Mouse (Mus musculus) limb, embryonic 10.5 days (tissue): ENCODE measurements at regions not wholly inside any gene's neighbourhood (a gene's known extent, or its start where the extent isn't known, plus 50 kb on each side); places are given as distances from the start of the nearest gene placed in this dataset.

Source experiments
- DNase-seq: peaks from one replicate; pipeline ENCODE4 v3.0.0-alpha.2; 2017; ENCODE audit warnings: low spot score
- H3K27ac ChIP-seq: fragments of 300-500 bp; sonication (generic); 2 replicates; pipeline ENCODE4 v1.5.1; 2016; ENCODE audit warnings: mild to moderate bottlenecking
- H3K27me3 ChIP-seq: fragments of 300-500 bp; sonication (generic); 2 replicates; pipeline ENCODE4 v1.6.1; 2016; ENCODE audit warnings: low read depth, mild to moderate bottlenecking; ENCODE audit not compliant: poor library complexity, severe bottlenecking
- H3K36me3 ChIP-seq: fragments of 300-500 bp; sonication (generic); 2 replicates; pipeline ENCODE4 v1.6.1; 2016; ENCODE audit warnings: mild to moderate bottlenecking, moderate library complexity
- H3K4me1 ChIP-seq: fragments of 300-500 bp; sonication (generic); 2 replicates; pipeline ENCODE4 v1.6.1; 2016
- H3K4me3 ChIP-seq: fragments of 300-500 bp; sonication (generic); 2 replicates; pipeline ENCODE4 v1.5.1; 2016; ENCODE audit warnings: mild to moderate bottlenecking, moderate library complexity
- H3K9me3 ChIP-seq: fragments of 300-500 bp; sonication (generic); replicated peaks from 2 replicates; pipeline ENCODE4 v1.6.1; 2016; ENCODE audit warnings: mild to moderate bottlenecking
- WGBS: fragments of 180-500 bp; shearing (Covaris S2); methylation state at CpG from one replicate; pipeline ENCODE4 v1.1.7; 2016; 5-methylcytosine and 5-hydroxymethylcytosine counted together

GRCm38 (mm10) chr1:73113137-73113536, 97.4 kb upstream of the Tnp1 start:
- H3K9me3 ChIP-seq: no peaks in the 10 kb centered on the region
- no peak overlapping the region for H3K27ac ChIP-seq
- H3K36me3 ChIP-seq: no peaks in the 10 kb centered on the region
- no peak overlapping the region for H3K4me3 ChIP-seq
- 90% methylated on average over 6 of the region's 6 CpGs for WGBS
- H3K4me1 ChIP-seq: peaks cover 8% of the 10 kb centered on the region
- no peaks in the 10 kb centered on the region for H3K27me3 ChIP-seq
- DNase-seq: no peak

- no peak for DNase-seq
- Histone ChIP-seq H3K4me3 (no peak overlapping the region), H3K27ac (no peak overlapping the region), H3K4me1 (peaks cover 8% of the 10 kb centered on the region), H3K9me3 (no peaks in the 10 kb centered on the region), H3K36me3 (no peaks in the 10 kb centered on the region), H3K27me3 (no peaks in the 10 kb centered on the region)
- WGBS: 89% methylated on average over 3 of the region's 3 CpGs
Observed at GRCm38 (mm10) chr1:73112711-73113110, 97.0 kb upstream of the Tnp1 start.

DNA sequence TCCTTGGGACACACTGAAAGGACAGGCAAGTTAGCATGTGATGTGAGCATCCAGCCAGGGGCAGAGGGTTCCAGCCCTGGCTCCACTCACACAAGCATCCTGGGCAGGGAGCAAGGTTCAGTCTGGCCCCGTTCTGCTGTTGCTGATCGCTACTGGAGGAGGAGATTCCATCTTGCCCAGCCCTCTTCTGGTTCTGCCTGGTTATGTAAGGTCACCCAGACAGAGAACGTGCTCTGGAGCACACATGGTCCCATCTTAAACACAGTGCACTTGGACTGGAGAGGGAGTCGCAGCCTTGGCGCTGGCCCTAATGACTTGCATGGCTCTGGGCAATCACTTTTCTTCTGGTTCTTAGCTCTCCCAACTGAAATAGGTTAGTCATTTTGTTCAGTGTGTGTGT, 96.2 kb upstream of the Tnp1 start:
- WGBS: 94% methylated on average over 5 of the region's 5 CpGs
- no peak for DNase-seq
- Histone ChIP-seq H3K36me3 (no peaks in the 10 kb centered on the region), H3K27me3 (no peaks in the 10 kb centered on the region), H3K9me3 (no peaks in the 10 kb centered on the region), H3K4me1 (peaks cover 6% of the 10 kb centered on the region), H3K4me3 (no peak overlapping the region), H3K27ac (no peak overlapping the region)

GRCm38 (mm10) chr1:73105856-73106463, 90.3 kb upstream of the Tnp1 start:
- H3K27me3 ChIP-seq: no peaks in the 10 kb centered on the region
- WGBS: 82% methylated on average over 4 of the region's 4 CpGs
- no peaks in the 10 kb centered on the region for H3K9me3 ChIP-seq
- no peaks in the 10 kb centered on the region for H3K4me1 ChIP-seq
- no peaks in the 10 kb centered on the region for H3K36me3 ChIP-seq
- DNase-seq: no peak
- no peak overlapping the region for H3K4me3 ChIP-seq
- H3K27ac ChIP-seq: no peak overlapping the region

GRCm38 (mm10) chr1:73097645-73098440, 82.1 kb upstream of the Tnp1 start:
- DNase-seq: no peak
- Histone ChIP-seq H3K27me3 (no peaks in the 10 kb centered on the region), H3K4me3 (no peak overlapping the region), H3K9me3 (no peaks in the 10 kb centered on the region), H3K36me3 (no peaks in the 10 kb centered on the region), H3K27ac (no peak overlapping the region), H3K4me1 (no peaks in the 10 kb centered on the region)
- WGBS: 86% methylated on average over 6 of the region's 6 CpGs

- Histone ChIP-seq H3K27me3 (no peaks in the 10 kb centered on the region), H3K4me3 (no peak overlapping the region), H3K4me1 (peaks cover 24% of the 10 kb centered on the region), H3K27ac (0 out of 2 replicates have a peak overlapping the region, but pooled peaks have one; percentile 58), H3K36me3 (no peaks in the 10 kb centered on the region), H3K9me3 (no peaks in the 10 kb centered on the region)
- WGBS: 28% methylated on average over 3 of the region's 3 CpGs
- DNase-seq: no peak
Observed at GRCm38 (mm10) chr1:73089636-73090035, 73.9 kb upstream of the Tnp1 start.

DNA sequence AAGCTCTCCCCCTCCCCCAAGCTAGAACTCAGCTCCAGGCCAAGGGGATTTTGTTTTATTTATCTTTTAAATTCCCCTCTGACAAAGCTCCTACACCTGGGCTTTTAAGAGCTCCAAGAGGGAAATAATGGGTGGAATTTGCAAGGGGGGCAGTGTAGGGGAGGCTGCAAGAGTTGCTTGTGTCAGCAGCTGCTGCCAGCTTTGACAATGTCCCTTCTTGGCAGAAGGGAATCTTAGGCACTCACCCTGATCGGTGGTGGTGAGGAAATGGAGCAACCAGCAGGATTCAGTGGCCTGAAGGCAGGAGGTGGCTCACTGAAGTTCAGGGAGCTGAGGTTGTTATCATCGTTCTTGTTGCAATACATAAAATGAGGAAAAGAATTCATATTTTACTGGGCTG, 72.8 kb upstream of the Tnp1 start:
- DNase-seq: no peak
- no peaks in the 10 kb centered on the region for H3K36me3 ChIP-seq
- WGBS: 42% methylated on average over 2 of the region's 2 CpGs
- H3K9me3 ChIP-seq: no peaks in the 10 kb centered on the region
- H3K4me1 ChIP-seq: peaks cover 30% of the 10 kb centered on the region
- H3K27me3 ChIP-seq: no peaks in the 10 kb centered on the region
- H3K27ac ChIP-seq: no peak overlapping the region
- H3K4me3 ChIP-seq: no peak overlapping the region

- Histone ChIP-seq H3K9me3 (no peaks in the 10 kb centered on the region), H3K27ac (no peak overlapping the region), H3K36me3 (no peaks in the 10 kb centered on the region), H3K27me3 (no peaks in the 10 kb centered on the region), H3K4me3 (no peak overlapping the region), H3K4me1 (peaks cover 28% of the 10 kb centered on the region)
- 43% methylated on average over 2 of the region's 2 CpGs for WGBS
- no peak for DNase-seq
Observed at GRCm38 (mm10) chr1:73084946-73085345, 69.2 kb upstream of the Tnp1 start.

- 70% methylated on average over 3 of the region's 3 CpGs for WGBS
- Histone ChIP-seq H3K9me3 (no peaks in the 10 kb centered on the region), H3K4me1 (peaks cover 17% of the 10 kb centered on the region), H3K36me3 (no peaks in the 10 kb centered on the region), H3K4me3 (no peak overlapping the region), H3K27ac (no peak overlapping the region), H3K27me3 (no peaks in the 10 kb centered on the region)
- DNase-seq: no peak
Observed at GRCm38 (mm10) chr1:73083396-73083795, 67.7 kb upstream of the Tnp1 start.

DNA sequence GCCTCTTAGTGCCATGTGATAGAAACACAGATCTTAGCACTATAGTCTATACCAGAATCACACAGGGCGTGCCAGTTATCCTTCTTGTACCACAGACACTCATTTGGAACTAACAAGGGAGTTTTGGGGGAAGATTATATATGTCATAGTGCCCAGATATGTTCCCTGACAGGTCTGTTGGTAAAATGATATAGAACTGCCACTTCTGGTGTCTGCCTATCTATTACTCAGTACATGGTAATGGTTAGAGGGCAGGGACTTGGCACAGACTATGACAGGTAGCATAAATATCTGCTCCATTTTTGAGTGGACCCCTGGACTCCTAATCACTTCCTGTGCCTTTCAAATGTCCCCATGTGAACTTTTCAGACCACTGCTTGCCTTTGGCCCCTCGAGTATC, 63.8 kb upstream of the Tnp1 start:
- 88% methylated on average over 2 of the region's 2 CpGs for WGBS
- H3K9me3 ChIP-seq: no peaks in the 10 kb centered on the region
- DNase-seq: no peak
- H3K36me3 ChIP-seq: no peaks in the 10 kb centered on the region
- no peak overlapping the region for H3K27ac ChIP-seq
- H3K4me1 ChIP-seq: peaks cover 8% of the 10 kb centered on the region
- H3K27me3 ChIP-seq: peaks cover 11% of the 10 kb centered on the region
- no peak overlapping the region for H3K4me3 ChIP-seq

- no peak overlapping the region for H3K4me3 ChIP-seq
- H3K9me3 ChIP-seq: no peaks in the 10 kb centered on the region
- H3K27ac ChIP-seq: no peak overlapping the region
- 88% methylated on average over 4 of the region's 4 CpGs for WGBS
- H3K27me3 ChIP-seq: peaks cover 11% of the 10 kb centered on the region
- H3K4me1 ChIP-seq: peaks cover 8% of the 10 kb centered on the region
- no peaks in the 10 kb centered on the region for H3K36me3 ChIP-seq
- peak; percentile 12 for DNase-seq
Observed at GRCm38 (mm10) chr1:73077156-73077555, 61.4 kb upstream of the Tnp1 start.

DNA sequence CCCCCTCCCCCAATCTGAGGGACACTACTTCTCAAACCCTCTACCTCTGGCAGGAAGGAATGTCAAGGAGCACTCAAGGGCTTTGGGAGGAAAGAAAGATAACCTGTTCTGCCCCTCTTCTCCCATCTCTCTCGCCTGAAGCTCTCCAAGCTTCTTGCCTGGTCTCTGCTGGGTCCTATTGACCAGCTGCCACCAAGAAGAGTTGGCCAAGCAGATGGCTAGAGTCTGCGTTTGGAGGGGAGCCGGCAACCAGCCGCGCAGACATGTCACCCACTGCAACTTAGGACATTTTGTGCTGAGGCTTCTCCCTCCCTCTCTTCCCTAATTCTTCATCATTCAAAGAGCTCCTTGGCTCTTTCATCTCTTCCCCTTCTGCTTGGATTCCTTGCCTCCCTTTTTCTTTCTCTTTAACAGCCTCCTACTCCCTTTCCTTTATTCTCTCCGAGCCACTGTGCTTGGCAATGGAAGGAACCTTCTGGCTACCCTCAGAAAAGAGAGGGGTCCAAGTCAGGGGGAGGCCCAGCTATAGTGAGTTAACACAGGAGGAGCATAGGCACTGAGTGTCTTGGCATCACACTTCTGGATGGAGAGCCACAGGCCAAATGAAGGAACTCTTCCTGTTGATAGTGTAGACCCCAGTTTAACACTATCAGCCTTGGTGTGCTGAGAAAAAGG, 60.1 kb upstream of the Tnp1 start:
- Histone ChIP-seq H3K4me1 (peaks cover 15% of the 10 kb centered on the region), H3K4me3 (no peak overlapping the region), H3K27ac (no peak overlapping the region), H3K36me3 (no peaks in the 10 kb centered on the region), H3K9me3 (no peaks in the 10 kb centered on the region), H3K27me3 (peaks cover 14% of the 10 kb centered on the region)
- WGBS: 86% methylated on average over 6 of the region's 6 CpGs
- DNase-seq: peak; percentile 26

- H3K36me3 ChIP-seq: no peaks in the 10 kb centered on the region
- no peak overlapping the region for H3K27ac ChIP-seq
- H3K4me1 ChIP-seq: peaks cover 22% of the 10 kb centered on the region
- peak; percentile 15 for DNase-seq
- no peaks in the 10 kb centered on the region for H3K9me3 ChIP-seq
- no peak overlapping the region for H3K4me3 ChIP-seq
- WGBS: 68% methylated on average over 2 of the region's 2 CpGs
- peaks cover 14% of the 10 kb centered on the region for H3K27me3 ChIP-seq
Observed at GRCm38 (mm10) chr1:73075159-73075558, 59.5 kb upstream of the Tnp1 start.
